Mouse (Mus musculus) effector memory CD4-positive, alpha-beta T cell, adult 7 months (primary cell): ENCODE results near the gene Cacna1h. TPM values are rescaled to one million over a fixed set of nuclear protein-coding genes. Genes with fewer than 3 reads are reported as not detected.

Experiments
- polyA plus RNA-seq: library from polyadenylated mRNA; unstranded; fragments of 100-300 nt; shearing (Covaris generic); gene quantifications from one replicate; pipeline ENCODE4 v1.2.1, GENCODE M21; 2017

Gene Cacna1h
- polyA plus RNA-seq, result not detected

DNA sequence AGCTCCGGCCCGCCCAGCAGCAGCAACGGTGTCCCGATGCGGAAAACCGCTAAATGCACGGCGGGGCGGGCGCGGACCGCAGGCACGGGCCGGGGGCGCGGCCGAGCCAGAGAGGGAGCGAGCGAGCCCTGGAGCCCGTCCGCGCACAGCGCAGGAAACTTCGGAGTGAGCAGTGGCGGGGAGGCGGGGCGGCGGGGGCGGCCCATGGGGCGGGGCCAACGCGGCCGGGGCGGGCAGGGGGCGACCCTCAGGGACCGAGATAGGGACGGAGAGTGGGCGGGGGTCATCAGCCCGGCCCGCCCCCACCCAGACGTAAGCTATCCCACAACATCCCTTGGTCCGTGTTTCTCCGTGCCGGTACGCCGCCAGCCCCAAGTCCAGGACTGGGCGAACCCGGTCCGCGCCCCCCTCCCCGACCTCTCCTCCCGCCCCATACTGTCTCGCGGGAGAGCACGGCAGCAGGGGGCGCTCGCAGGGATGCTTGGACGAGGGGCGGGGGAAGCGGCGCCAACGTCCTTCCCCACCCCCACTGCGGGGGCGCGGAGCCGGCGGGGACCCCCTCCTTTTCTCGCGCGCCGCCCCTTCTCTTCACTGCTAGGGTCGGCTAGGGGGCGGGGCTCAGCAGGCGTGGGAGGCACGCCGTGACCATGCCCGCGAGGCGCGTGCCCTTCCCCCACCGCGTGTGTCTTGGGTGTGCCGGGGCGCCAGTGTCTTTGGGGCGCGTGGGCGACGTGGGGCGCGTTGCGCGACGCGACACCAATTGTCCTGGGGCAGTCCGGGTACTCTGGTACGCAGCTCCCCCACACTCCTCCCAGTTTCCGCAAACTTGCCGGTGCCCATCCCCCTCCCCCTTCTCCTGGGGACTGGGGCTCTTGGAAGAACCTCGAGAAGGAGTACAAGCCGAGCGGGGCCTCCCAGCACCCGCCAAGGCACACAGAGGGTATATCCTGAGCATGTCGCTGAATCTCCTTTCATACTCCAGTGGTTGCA lies at the start of gene Cacna1h:
Gene Cacna1h, minus strand, starts transcription at position 167 of the 990 bp plus-strand sequence.

DNA sequence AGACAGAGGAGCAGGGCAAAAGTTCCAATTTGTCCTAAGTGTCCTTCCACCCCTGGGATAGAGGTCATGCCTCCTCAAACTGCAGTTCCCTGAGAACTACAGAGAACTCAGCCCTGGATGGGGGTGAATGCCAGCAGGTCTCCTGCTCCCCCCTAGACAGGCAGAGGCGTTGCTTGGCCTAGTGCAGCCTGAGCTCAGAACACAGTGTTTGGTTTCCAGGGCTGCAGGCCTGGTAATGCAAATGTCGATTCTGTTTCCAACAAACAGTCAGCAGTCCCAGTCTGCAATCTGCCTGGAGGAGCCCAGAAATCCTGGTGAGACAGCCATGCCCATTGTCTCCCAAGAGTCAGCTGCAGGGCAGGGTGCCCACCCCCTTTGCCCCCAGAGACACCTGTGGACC lies 20.7 kb upstream of the Cacna1h start, which contains the start of gene Tekt4:
Gene Tekt4, plus strand, starts transcription at position 344 of the 400 bp plus-strand sequence.

DNA sequence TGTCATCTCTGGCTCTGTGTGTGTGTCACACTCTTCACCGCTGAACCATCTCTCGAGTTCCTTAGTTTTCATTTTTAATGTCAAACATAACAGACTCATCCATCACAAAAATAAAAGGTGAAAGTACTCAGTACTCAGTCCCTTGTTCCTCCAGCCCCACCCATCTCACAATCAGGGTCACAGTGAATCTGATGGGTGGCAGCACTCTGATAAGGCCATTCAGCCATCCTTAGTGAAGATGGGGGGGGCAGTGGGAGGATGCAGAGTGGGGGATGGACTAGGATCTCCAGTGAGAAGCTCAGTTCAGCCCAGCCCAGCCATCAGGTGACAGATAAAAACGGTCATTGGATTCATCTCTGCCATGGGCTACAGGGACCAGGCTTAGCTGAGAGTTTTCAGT lies 64.6 kb downstream of the Cacna1h start, which contains the start of gene Tpsg1:
Gene Tpsg1, plus strand, starts transcription at position 301 of the 400 bp plus-strand sequence.

DNA sequence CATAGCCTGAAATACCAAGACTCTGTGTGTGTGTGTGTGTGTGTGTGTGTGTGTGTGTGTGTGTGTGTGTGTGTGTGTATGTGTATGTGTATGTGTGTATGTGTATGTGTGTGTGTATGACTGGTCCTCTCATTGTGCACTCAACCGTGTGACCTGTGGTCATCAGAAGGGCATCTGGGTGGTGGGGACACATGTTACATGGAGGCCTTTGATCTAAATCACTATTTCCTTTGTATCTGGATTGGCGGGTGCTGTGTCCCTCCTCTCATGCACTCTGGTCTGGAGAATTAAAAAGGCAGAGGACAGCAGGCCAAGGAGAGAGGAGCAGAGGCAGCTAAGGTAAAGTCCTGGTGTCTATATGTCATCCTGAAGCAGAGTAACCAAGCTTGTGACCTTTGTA lies 67.6 kb downstream of the Cacna1h start, which contains the start of gene Tpsb2:
Gene Tpsb2, plus strand, starts transcription at position 301 of the 400 bp plus-strand sequence.

DNA sequence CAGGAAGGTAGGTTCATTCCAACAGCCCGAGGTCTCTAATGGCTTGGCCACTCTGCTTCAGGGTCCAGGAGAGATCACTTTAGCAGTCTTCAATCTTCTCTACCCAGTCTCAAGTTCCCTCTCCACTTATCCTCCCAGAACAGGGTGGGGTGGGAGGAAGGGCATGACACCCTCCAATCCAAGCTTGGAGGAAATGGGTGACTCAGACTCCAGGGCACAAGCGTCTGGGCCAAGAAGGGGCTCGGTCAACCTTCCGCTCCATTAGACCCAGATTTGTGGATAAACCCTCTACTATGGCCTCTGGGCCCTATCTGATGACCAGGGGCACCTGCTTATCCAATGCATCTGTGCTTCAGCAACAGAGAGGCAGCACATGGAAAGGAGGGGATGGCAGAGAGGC lies 88.1 kb downstream of the Cacna1h start, which contains the start of gene Tpsab1:
Gene Tpsab1, minus strand, starts transcription at position 101 of the 400 bp plus-strand sequence.

Other genes starting within 250 kb of the Cacna1h start
- 13.8 TPM for gene BC003965, start 249.2 kb downstream of the Cacna1h start, polyA plus RNA-seq
- 47.9 TPM for gene Unkl, start 245.4 kb downstream of the Cacna1h start, polyA plus RNA-seq
- 155 TPM for gene Gnptg, start 193.7 kb downstream of the Cacna1h start, polyA plus RNA-seq
- 41.2 TPM for gene Tsr3, start 193.6 kb downstream of the Cacna1h start, polyA plus RNA-seq
- gene Baiap3, start 177.4 kb downstream of the Cacna1h start, polyA plus RNA-seq, result 230 TPM
- gene Ube2i, start 159.2 kb downstream of the Cacna1h start, polyA plus RNA-seq, result 654 TPM
- gene Prss34, start 135.4 kb downstream of the Cacna1h start, polyA plus RNA-seq, result 0.94 TPM
- not detected for gene Prss28, start 125.1 kb downstream of the Cacna1h start, polyA plus RNA-seq
- gene Prss29, start 115.1 kb downstream of the Cacna1h start, polyA plus RNA-seq, result not detected
- 0.63 TPM for gene Tpsab1, start 88.2 kb downstream of the Cacna1h start, polyA plus RNA-seq
- gene Tpsb2, start 67.5 kb downstream of the Cacna1h start, polyA plus RNA-seq, result not detected
- not detected for gene Tpsg1, start 64.5 kb downstream of the Cacna1h start, polyA plus RNA-seq
- gene Tekt4, start 20.8 kb upstream of the Cacna1h start, polyA plus RNA-seq, result not detected
- not detected for gene Sstr5, start 63.5 kb upstream of the Cacna1h start, polyA plus RNA-seq
- not detected for gene Sox8, start 136.9 kb upstream of the Cacna1h start, polyA plus RNA-seq
- gene Lmf1, start 145.3 kb upstream of the Cacna1h start, polyA plus RNA-seq, result 15.7 TPM